Mouse (Mus musculus) cortical plate, adult 2 months (tissue): ENCODE measurements around the gene Irgq. TPM values are rescaled to one million over a fixed set of nuclear protein-coding genes. Genes with fewer than 3 reads are reported as not detected.

ENCODE experiments used
- H3K27ac ChIP-seq: fragments of 200-500 bp; 2 replicates; pipeline ENCODE4 v1.5.1; 2012; ENCODE audit warnings: low read length, control low read depth, inconsistent platforms; ENCODE audit not compliant: insufficient read depth
- H3K4me1 ChIP-seq: fragments of 200-500 bp; 2 replicates; pipeline ENCODE4 v1.6.1; 2011; ENCODE audit warnings: low read length; ENCODE audit not compliant: control insufficient read depth, insufficient read depth
- H3K4me3 ChIP-seq: fragments of 200-500 bp; 2 replicates; pipeline ENCODE4 v1.5.1; 2011; ENCODE audit warnings: mild to moderate bottlenecking, low read length, control low read depth; ENCODE audit not compliant: insufficient read depth
- CTCF ChIP-seq: fragments of 200-500 bp; IDR thresholded peaks from 2 replicates; pipeline ENCODE4 v1.5.1; 2011; ENCODE audit warnings: mild to moderate bottlenecking, control low read depth, low read length; ENCODE audit not compliant: insufficient read depth; ENCODE audit errors: extremely low read depth
- POLR2A ChIP-seq: fragments of 200-500 bp; IDR thresholded peaks from 2 replicates; pipeline ENCODE4 v1.6.1; 2011; ENCODE audit warnings: mild to moderate bottlenecking, low read length, control low read depth; ENCODE audit not compliant: insufficient read depth; ENCODE audit errors: extremely low read depth
- polyA plus RNA-seq: library from polyadenylated mRNA; depleted of rRNA; stranded (reverse); fragments of >200 nt; gene quantifications from 2 replicates; pipeline ENCODE4 v1.2.3, GENCODE M21; 2012

The Irgq gene
- polyA plus RNA-seq, 1 experiment = 53.9 TPM

DNA sequence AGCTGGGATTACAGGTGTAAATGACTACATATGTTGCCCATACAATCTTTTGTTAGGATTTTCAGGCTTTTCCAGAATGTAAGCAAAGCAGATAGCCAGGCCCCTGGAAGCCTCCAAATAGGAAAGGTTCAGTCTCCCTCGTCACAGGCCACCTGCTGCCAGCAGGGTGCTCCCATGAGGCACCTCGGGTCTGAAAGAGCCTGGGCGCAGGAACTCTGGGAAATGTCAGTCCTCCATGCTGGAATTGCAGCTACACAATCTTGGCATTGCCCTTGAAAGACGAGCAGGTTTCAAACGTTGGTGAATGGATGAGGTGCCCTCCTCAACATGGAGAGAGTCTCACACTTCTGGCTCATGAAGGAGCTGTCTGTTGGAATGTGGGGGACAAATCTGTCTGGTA, 7.7 kb downstream of the Irgq start:
- no peak overlapping the region for H3K27ac ChIP-seq
- no peak overlapping the region for H3K4me3 ChIP-seq
- TF ChIP-seq CTCF = no peak
- no peak for TF ChIP-seq POLR2A
- H3K4me1 ChIP-seq = peaks cover 1% of the 10 kb centered on the region

DNA sequence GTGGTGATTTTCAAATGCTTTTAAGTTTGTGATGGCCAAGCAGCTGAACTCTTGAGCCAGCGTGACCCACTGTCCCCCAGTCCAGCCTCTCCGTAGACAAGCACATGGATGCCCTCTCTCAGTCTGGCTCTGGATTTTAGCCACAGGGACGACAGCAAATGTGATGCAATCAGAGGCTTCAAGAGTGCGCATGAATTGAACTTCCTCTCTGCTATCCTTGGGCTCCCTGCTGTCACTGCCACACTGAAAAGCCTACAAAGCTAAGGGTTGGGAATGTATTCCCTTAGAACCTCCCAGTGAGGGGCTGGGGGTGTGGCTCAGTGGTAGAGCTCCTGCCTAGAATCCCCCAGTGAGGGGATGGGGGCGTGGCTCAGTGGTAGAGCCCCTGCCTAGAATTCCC, 8.2 kb downstream of the Irgq start:
- Histone ChIP-seq H3K4me1 (peaks cover 1% of the 10 kb centered on the region), H3K4me3 (no peak overlapping the region), H3K27ac (no peak overlapping the region)
- TF ChIP-seq POLR2A (no peak), CTCF (no peak)

DNA sequence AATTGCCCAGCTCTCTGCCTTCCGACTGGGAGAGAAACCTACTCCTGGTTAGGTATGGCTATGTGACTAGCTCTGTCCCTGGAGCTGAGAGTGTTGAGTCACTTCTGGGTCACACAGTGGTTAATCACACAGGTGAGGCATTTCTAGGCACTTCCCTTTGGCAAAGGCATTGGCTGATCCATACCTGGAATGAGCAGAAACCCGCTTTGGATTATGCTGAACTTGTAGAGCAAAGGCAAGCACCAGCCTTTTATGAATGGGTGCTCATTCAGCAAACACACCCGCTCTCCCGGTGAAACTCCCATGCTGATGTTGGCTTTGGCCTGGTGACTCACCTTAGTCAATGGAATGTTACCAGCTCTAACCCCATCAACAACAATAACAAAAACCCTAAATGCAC, 9.2 kb downstream of the Irgq start:
- TF ChIP-seq POLR2A = no peak
- TF ChIP-seq CTCF = no peak
- no peak overlapping the region for H3K27ac ChIP-seq
- peaks cover 1% of the 10 kb centered on the region for H3K4me1 ChIP-seq

DNA sequence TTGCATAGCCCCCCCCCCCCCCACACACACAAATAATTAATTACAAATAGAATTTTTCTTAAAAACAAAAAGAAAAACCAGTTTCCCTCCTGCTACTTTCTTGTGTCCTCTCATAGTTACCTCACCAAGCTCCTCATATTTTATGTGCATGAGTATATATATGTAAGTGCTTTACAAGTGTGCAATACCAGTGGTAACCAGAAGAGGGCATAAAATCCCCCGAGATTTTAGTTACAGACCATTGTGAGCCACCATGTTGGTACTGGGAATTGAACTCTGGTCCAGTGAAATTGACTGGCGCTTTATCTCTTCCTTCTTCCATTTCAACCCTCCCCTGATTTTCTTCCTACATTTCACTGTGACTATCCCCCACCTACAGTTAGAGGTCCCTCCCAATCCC, 14.0 kb downstream of the Irgq start:
- no peak overlapping the region for H3K4me3 ChIP-seq
- TF ChIP-seq CTCF (no peak), POLR2A (no peak)
- H3K27ac ChIP-seq = no peak overlapping the region
- H3K4me1 ChIP-seq = no peaks in the 10 kb centered on the region

More for the DNA sequence above, 9.2 kb downstream of the Irgq start:
- no peak overlapping the region for H3K4me3 ChIP-seq

DNA sequence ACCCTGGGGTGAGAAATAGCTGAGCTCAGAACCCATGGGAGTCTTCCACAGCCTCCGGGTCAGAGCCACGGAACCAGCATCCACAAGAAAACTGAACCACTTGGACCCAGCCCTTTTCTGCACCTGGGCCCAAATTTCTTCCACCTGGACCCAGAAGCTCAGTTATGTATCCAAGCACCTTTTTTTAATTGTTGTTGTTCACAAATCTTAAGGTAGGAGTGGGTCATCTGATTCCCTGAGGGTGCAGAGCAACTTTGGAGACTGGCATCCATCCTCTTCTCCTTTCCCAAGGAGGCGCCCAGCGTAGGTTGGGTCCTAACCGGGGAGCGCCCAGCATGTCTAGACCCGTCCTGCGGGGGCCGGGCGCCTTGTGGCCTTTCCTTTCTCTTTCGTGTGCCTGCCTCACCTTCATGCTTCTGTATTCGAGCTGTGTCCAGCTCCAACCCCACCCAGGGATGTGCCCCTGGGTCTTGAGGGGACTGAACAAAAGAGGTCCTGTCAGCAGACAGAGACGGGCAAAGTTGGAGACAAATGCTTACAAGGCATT, 15.7 kb downstream of the Irgq start, which contains the start of the genes Pinlyp and Xrcc1:
TSS of gene Pinlyp (minus strand) at position 51 of the 547 bp plus-strand sequence.
TSS of gene Xrcc1 (plus strand) at position 222 of the 547 bp plus-strand sequence.
- Histone ChIP-seq H3K4me3 (peak within 1 kb of the TSS; percentile 55), H3K4me1 (no peaks in the 10 kb centered on the region), H3K27ac (no peak within 1 kb of the TSS)
- TF ChIP-seq CTCF (no peak), POLR2A (no peak)

DNA sequence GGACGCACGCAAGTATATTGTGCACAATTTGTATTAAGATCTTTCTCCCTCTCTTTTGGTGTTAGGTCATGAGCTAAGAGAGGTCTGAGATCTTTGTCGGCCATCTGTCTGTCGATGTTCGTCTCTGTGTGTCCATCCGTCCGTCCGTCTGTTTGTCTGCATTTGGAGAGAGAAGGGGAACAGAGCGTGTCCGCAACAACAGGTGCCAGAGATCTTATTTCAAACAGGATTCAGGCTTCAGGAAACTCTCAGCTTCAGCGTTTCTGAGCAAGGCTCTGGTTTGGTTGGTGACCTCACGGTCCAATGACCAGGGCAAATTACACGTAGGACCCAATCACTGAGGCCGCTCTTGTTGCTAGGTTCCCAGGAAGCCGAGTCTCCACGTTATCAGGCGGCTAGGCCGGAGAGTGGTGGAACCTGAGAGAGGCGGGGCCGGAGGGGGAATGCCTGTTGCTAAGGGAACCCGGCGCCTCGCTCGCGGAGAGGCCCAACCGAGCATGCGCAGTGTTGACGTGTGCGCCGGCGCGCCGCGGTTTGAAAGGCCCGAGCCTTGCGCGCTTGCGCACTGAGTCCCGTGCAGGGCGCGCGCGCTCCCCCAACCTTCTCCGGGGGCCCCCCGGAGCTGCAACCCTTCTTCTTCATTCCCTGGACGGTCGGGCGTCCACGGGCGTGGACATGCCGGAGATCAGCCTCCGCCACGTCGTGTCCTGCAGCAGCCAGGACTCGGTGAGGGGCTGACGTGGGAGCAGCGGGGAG, 16.3 kb downstream of the Irgq start:
- TF ChIP-seq POLR2A (peak; percentile 59), CTCF (no peak)
- H3K27ac ChIP-seq = no peak overlapping the region
- H3K4me3 ChIP-seq = peak overlapping the region; percentile 55
- H3K4me1 ChIP-seq = no peaks in the 10 kb centered on the region

DNA sequence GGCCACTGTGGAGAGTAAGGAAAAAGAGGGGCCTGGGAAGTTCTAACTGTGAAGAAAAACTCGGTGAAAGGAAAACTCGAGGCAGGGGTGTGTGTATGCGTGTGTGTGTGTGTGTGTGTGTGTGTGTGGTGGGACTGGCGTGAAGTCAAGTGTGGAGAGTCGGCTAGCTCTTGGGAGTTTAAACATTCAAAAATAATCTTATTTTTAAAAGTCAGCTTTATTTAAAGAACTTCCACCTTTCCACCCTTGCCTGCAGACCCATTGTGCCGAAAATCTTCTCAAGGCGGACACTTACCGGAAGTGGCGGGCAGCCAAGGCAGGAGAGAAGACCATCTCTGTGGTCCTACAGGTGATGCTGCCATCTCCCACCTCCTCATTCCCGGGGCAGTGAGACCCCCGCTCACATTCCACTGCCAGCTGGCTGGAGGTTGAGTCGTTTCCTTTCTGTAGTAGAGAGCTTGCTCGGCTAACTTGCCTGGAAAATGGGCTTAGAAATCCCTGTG, 17.1 kb downstream of the Irgq start:
- Histone ChIP-seq H3K27ac (no peak overlapping the region), H3K4me1 (no peaks in the 10 kb centered on the region), H3K4me3 (peak overlapping the region; percentile 55)
- TF ChIP-seq POLR2A (no peak), CTCF (no peak)

DNA sequence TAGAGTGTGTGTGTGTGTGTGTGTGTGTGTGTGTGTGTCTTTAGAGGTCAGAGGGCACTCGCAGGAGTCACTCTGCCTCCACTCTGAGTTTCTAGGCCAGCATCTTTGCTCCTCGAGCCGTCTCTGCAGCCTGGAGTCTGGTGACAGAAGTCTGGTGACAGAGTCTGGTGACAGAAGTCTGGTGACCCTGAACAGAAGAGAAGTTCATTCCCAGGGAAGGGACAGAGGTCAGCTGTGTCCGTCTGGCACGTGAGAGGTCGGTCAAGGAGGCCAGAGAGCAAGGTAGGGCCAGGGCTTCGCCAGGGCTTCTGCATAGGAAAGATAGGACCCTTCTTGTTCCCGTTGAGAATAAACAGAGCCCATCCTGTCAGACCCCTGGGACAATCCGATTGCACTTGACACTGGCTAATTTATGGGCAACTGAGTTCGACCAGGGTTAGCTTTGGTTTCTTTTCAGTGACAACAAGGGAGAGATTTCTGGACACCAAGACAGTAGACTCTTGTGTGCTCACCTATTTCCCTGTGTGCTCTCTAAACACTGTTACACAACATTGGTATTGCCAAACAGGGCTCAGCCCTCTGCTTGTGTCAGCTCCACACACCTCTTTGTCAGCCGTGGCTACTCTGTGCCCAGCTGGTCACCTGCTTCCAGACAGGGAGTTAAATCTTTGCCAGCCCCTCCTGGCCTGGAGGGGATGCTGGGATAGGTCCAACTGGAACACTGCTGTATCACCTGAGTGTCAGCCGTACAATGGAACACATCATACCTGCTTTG, 21.7 kb downstream of the Irgq start:
- no peak overlapping the region for H3K27ac ChIP-seq
- H3K4me1 ChIP-seq = no peaks in the 10 kb centered on the region
- H3K4me3 ChIP-seq = no peak overlapping the region
- TF ChIP-seq POLR2A (no peak), CTCF (no peak)

DNA sequence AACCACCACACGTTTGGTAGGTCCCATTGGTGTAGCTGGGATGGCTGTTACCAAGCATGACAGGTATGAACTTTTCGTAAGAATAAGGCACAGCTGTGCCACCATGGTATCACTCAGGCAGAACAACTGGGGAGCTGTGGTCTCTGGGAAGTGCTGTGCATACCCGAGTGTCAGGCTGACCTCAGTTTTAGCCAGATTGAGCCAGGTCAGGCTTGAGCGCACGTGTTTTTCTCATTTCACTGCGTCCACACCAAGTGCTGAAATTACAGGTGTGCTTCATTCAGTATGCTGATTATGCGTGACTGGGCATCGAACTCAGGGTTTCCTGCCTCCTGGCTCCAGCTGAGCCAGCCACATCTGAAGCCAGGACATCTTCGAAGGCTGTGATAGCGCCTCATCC, 25.3 kb downstream of the Irgq start:
- Histone ChIP-seq H3K4me3 (no peak overlapping the region), H3K4me1 (no peaks in the 10 kb centered on the region), H3K27ac (no peak overlapping the region)
- TF ChIP-seq CTCF = no peak
- no peak for TF ChIP-seq POLR2A

DNA sequence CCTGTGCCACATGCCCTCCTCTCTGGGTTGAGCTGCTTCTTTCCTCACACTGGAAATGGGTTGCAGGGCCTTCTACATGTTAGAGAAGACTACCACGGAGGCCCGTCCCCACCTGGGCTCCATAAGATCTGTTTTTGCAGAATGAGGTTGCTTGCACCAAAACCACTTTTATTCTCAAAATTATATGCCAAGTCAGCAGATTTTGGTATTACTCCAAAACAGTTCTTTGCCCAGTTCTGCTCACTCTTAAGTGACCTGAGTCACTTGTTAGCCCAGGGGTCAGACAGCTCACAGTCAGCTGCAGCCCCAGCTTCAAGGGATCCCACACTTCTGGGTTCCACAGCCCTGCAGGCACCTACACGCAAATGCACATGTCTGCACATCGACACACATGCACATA, 31.0 kb downstream of the Irgq start:
- no peak overlapping the region for H3K27ac ChIP-seq
- TF ChIP-seq CTCF (no peak), POLR2A (no peak)
- no peak overlapping the region for H3K4me3 ChIP-seq
- H3K4me1 ChIP-seq = no peaks in the 10 kb centered on the region
